Mouse (Mus musculus) liver, postnatal 0 days (tissue): ENCODE measurements at regions not wholly inside any gene's neighbourhood (a gene's known extent, or its start where the extent isn't known, plus 50 kb on each side); places are given as distances from the start of the nearest gene placed in this dataset.

ENCODE experiments used
- ATAC-seq: fragments of 200-750 bp; cut with Nextera tagmentation; 2 replicates; pipeline ENCODE4 v1.8.0; 2017; ENCODE audit warnings: mild to moderate bottlenecking, moderate library complexity
- DNase-seq: peaks from one replicate; pipeline ENCODE4 v3.0.0-alpha.2; 2016
- H3K27ac ChIP-seq: fragments of 300-500 bp; sonication (generic); 2 replicates; pipeline ENCODE4 v1.5.1; 2014; ENCODE audit warnings: antibody characterized with exemption, moderate library complexity, mild to moderate bottlenecking, low read depth
- H3K27me3 ChIP-seq: fragments of 300-500 bp; sonication (generic); 2 replicates; pipeline ENCODE4 v1.6.1; 2014; ENCODE audit warnings: low read length, control low read depth, mixed read lengths; ENCODE audit not compliant: insufficient read depth
- H3K36me3 ChIP-seq: fragments of 300-500 bp; sonication (generic); replicated peaks from 2 replicates; pipeline ENCODE4 v1.6.1; 2014; ENCODE audit warnings: mild to moderate bottlenecking, control low read depth, low read length, moderate library complexity, mixed read lengths; ENCODE audit not compliant: insufficient read depth
- H3K4me1 ChIP-seq: fragments of 300-500 bp; sonication (generic); 2 replicates; pipeline ENCODE4 v1.6.1; 2014; ENCODE audit warnings: antibody characterized with exemption, mild to moderate bottlenecking, control low read depth; ENCODE audit not compliant: insufficient read depth
- H3K4me2 ChIP-seq: fragments of 300-500 bp; sonication (generic); 2 replicates; pipeline ENCODE4 v1.6.1; 2014; ENCODE audit warnings: low read depth, mild to moderate bottlenecking, low read length, moderate library complexity, mixed read lengths
- H3K4me3 ChIP-seq: fragments of 300-500 bp; sonication (generic); 2 replicates; pipeline ENCODE4 v1.5.1; 2014; ENCODE audit warnings: low read depth, low read length
- H3K9ac ChIP-seq: fragments of 300-500 bp; sonication (generic); replicated peaks from 2 replicates; pipeline ENCODE4 v1.6.1; 2014; ENCODE audit warnings: mild to moderate bottlenecking, moderate library complexity
- H3K9me3 ChIP-seq: fragments of 300-500 bp; sonication (generic); 2 replicates; pipeline ENCODE4 v1.6.1; 2016; ENCODE audit warnings: mild to moderate bottlenecking, control low read depth, low read length, mixed read lengths
- CTCF ChIP-seq: sonication (generic); IDR thresholded peaks from 2 replicates; pipeline ENCODE4 v1.5.1; 2016; ENCODE audit warnings: antibody characterized with exemption, low read depth
- EP300 ChIP-seq: IDR thresholded peaks from 2 replicates; pipeline ENCODE4 v1.6.1; 2016; ENCODE audit warnings: antibody characterized with exemption, low read depth, mild to moderate bottlenecking
- WGBS: fragments of 180-500 bp; shearing (Covaris S2); extraction: QIAGEN DNeasy Blood & Tissue Kit; methylation state at CpG from one replicate; pipeline ENCODE4 v1.1.7; 2014; ENCODE audit not compliant: insufficient replicate concordance; 5-methylcytosine and 5-hydroxymethylcytosine counted together

DNA sequence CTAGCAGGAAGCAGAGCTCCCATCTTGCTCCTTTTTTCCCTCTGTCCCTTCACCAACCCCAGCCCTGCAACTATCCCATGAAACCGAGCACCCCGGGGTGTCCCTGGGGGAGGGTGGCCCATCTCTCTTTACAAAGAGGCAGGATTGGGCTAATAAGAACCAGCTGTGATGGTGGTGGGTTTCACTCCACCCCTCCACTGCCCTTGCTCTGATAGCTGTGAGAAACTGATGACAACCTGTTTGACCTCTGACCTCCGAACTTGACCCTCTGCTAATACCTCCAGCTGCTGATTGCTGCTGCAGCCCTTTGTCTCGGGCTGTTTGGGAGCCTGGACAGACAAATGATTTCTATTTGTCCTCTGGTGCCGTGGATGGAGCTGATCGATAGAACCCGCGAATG is 128.1 kb upstream of the Lhx1 start:
- Histone ChIP-seq H3K4me1 (no peaks in the 10 kb centered on the region), H3K27ac (no peak overlapping the region), H3K4me2 (no peak overlapping the region), H3K9me3 (no peaks in the 10 kb centered on the region), H3K9ac (no peak overlapping the region), H3K27me3 (peaks cover 6% of the 10 kb centered on the region; the same call in 1 of the 2 replicates), H3K36me3 (no peaks in the 10 kb centered on the region), H3K4me3 (no peak overlapping the region)
- DNase-seq (no peak), ATAC-seq (no peak)
- 46% methylated on average over 8 of the region's 8 CpGs for WGBS
- TF ChIP-seq CTCF (no peak), EP300 (no peak)

DNA sequence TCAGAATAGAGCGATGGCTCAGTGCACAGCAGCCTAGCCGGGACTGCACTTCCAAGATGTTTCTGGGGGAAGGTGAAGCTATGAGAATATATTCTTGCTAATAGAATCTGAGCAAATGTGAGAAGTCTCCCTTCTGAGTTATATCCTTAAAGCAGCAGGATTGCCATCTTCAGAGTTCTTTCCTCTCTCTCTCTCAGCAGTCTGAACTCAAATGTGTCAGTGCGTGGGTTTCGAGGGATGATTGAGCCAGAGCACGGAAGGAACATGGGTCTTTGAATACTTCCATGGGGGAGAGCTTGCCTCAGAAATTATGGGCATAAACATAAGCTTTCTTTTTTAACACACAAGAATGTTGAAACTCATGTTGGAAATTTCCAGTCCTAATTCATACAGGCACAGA is 123.6 kb upstream of the Lhx1 start:
- Histone ChIP-seq H3K27ac (no peak overlapping the region), H3K4me3 (no peak overlapping the region), H3K9me3 (peaks cover 2% of the 10 kb centered on the region; the same call in 1 of the 2 replicates), H3K27me3 (peaks cover 17% of the 10 kb centered on the region), H3K36me3 (no peaks in the 10 kb centered on the region), H3K4me1 (no peaks in the 10 kb centered on the region), H3K4me2 (no peak overlapping the region), H3K9ac (no peak overlapping the region)
- 87% methylated on average over 5 of the region's 5 CpGs for WGBS
- no peak for DNase-seq
- no peak for TF ChIP-seq EP300
- no peak for TF ChIP-seq CTCF
- ATAC-seq = no peak

DNA sequence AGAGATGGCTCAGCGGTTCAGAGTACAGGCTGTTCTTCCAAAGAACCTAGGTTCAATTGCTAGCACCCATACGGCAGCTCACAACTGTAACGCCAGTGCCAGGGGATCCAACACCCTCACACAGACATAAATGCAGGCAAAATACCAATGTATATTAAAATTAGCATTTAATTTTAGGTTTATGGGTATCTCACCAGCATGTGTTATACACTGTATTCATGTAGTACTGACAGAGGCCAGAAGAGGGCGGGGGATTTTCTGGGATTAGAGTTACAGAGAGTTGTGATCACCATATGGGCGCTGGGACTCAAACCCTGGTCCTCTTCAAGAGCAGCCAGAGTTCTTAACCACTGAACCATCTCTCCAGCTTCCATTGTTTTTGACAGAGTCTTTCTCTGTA is 121.8 kb upstream of the Lhx1 start:
- no peak for DNase-seq
- no peak overlapping the region for H3K4me2 ChIP-seq
- H3K9ac ChIP-seq = no peak overlapping the region
- H3K4me3 ChIP-seq = no peak overlapping the region
- no peaks in the 10 kb centered on the region for H3K36me3 ChIP-seq
- H3K9me3 ChIP-seq = peaks cover 2% of the 10 kb centered on the region; the same call in 1 of the 2 replicates
- 83% methylated on average over 5 of the region's 5 CpGs for WGBS
- H3K27ac ChIP-seq = no peak overlapping the region
- ATAC-seq = no peak
- H3K4me1 ChIP-seq = no peaks in the 10 kb centered on the region
- no peak for TF ChIP-seq EP300
- no peak for TF ChIP-seq CTCF
- H3K27me3 ChIP-seq = peaks cover 35% of the 10 kb centered on the region

DNA sequence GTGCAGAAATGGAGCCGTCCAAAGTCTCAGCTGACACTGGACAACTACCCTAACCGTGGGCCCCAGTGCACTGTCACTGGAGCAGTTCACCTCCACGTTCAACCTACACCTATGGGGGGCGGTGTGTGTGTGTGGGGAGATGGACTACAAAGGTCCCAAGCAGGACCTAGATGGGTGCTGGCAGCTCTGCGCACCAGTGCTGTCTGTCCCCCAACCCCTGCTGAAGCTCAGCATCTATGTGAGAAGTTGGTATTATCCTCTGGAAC is 117.7 kb upstream of the Lhx1 start:
- DNase-seq (no peak), ATAC-seq (no peak)
- no peak for TF ChIP-seq EP300
- no peak for TF ChIP-seq CTCF
- H3K9ac ChIP-seq = no peak overlapping the region
- WGBS = 37% methylated on average over 5 of the region's 5 CpGs
- H3K4me3 ChIP-seq = no peak overlapping the region
- H3K4me2 ChIP-seq = no peak overlapping the region
- no peaks in the 10 kb centered on the region for H3K4me1 ChIP-seq
- H3K27ac ChIP-seq = no peak overlapping the region
- H3K27me3 ChIP-seq = peaks cover 44% of the 10 kb centered on the region
- no peaks in the 10 kb centered on the region for H3K36me3 ChIP-seq
- H3K9me3 ChIP-seq = peaks cover 2% of the 10 kb centered on the region; the same call in 1 of the 2 replicates

DNA sequence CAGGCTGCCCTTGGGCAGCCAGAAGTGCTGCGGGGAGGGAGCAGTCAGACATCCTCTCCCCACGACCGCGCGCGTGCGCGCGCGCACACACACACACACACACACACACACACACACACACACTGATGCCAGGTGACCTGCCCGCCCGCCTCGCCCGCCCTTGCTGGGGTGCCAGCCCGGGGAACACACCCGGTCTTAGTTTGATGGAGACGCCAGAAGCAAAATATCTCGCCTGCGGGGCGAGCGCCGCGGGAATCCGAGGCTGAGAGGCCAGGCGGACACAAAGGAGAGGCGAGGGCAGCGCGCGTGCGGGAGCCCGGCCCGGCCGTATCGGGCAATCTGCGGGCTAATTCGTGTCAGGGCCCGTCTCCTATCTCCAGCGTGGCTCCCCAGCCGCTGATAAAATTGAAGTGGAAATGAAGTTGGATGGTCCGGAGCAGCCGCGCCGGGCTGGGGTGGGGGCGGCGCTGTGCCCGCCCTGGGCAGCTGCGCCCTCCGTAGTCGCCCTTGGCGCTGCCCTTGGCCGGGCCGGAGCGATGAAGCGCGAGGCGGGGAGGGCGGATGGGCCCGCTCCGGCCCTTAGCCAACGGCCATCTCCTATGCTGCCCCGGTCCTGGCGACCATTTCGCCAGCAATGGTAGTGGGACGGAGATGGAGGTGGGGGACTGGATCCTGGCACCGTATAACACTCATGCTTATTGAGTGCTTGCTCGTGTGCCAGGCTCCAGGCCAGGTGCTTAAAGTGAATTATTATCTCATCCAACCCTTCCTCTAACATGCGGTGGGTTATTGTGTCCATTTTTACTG is 117.2 kb upstream of the Lhx1 start:
- TF ChIP-seq EP300 (no peak), CTCF (no peak)
- Histone ChIP-seq H3K27ac (no peak overlapping the region), H3K36me3 (no peaks in the 10 kb centered on the region), H3K4me1 (no peaks in the 10 kb centered on the region), H3K9ac (no peak overlapping the region), H3K27me3 (peaks cover 44% of the 10 kb centered on the region), H3K4me2 (0 out of 2 replicates have a peak overlapping the region, but pooled peaks have one; percentile 15), H3K9me3 (peaks cover 2% of the 10 kb centered on the region; the same call in 1 of the 2 replicates), H3K4me3 (no peak overlapping the region)
- 7% methylated on average over 39 of the region's 67 CpGs for WGBS
- ATAC-seq (no peak), DNase-seq (no peak)

DNA sequence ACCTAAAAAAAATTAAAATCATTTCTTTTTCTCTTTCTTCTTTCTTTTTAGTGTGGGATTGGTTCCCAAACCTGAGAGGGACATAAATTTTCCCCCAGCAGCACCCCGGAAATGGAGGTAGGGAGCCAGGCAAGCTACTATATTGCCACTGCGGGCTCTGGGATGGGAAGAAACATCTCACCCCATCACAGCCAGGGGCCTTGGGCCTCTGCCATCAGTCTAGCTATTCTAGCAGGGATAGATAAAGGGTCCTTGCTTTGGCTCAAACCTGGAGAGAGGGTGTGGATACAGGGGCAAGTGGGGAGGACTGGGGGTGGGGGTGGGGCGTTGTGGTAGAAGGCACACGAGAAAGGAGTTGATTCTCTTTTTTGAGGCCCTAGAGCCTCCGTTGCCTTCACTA is 116.3 kb upstream of the Lhx1 start:
- H3K4me2 ChIP-seq = no peak overlapping the region
- 16% methylated on average over 5 of the region's 5 CpGs for WGBS
- H3K27me3 ChIP-seq = peaks cover 48% of the 10 kb centered on the region
- ATAC-seq (no peak), DNase-seq (no peak)
- no peaks in the 10 kb centered on the region for H3K4me1 ChIP-seq
- no peaks in the 10 kb centered on the region for H3K36me3 ChIP-seq
- H3K9me3 ChIP-seq = no peaks in the 10 kb centered on the region
- H3K4me3 ChIP-seq = no peak overlapping the region
- no peak overlapping the region for H3K9ac ChIP-seq
- TF ChIP-seq CTCF (no peak), EP300 (no peak)
- H3K27ac ChIP-seq = no peak overlapping the region

DNA sequence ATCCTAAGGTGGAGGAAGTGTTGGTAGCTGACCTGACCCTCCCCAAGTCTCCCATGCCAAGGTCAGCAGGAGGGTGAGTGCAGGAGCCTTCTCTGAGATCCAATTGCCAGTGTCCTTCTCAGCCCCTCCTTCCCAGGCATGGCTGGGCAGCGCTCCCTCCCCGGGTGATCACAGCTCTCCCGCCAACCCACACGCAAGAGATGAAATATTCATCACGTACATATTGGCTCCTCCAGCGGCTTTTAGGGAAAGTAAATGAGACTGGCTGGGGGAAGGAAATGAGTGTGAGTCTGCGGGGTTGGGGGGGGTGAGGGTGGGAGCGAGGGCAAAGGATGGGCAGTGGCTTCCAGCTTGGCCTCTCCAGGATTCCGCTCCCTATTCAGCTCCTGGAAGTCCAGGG is 113.0 kb upstream of the Lhx1 start:
- DNase-seq = no peak
- Histone ChIP-seq H3K4me2 (no peak overlapping the region), H3K27me3 (peaks cover 46% of the 10 kb centered on the region), H3K27ac (no peak overlapping the region), H3K4me3 (no peak overlapping the region), H3K36me3 (no peaks in the 10 kb centered on the region), H3K9me3 (no peaks in the 10 kb centered on the region), H3K9ac (no peak overlapping the region), H3K4me1 (no peaks in the 10 kb centered on the region)
- ATAC-seq = no peak
- WGBS = 25% methylated on average over 9 of the region's 9 CpGs
- TF ChIP-seq CTCF (no peak), EP300 (no peak)
